Mouse (Mus musculus) stomach, embryonic 16.5 days (tissue): ENCODE measurements at regions not wholly inside any gene's neighbourhood (a gene's known extent, or its start where the extent isn't known, plus 50 kb on each side); places are given as distances from the start of the nearest gene placed in this dataset.

ENCODE experiments used
- ATAC-seq: fragments of 200-750 bp; cut with Nextera tagmentation; 2 replicates; pipeline ENCODE4 v1.8.0; 2017; ENCODE audit warnings: moderate number of reproducible peaks, moderate TSS enrichment; ENCODE audit not compliant: insufficient read depth, low FRiP score
- H3K27ac ChIP-seq: fragments of 300-500 bp; sonication (generic); 2 replicates; pipeline ENCODE4 v1.5.1; 2014; ENCODE audit warnings: low read length
- H3K27me3 ChIP-seq: fragments of 300-500 bp; sonication (generic); 2 replicates; pipeline ENCODE4 v1.6.1; 2014; ENCODE audit warnings: low read length, control low read depth, mixed read lengths; ENCODE audit not compliant: control insufficient read depth, insufficient read depth
- H3K36me3 ChIP-seq: fragments of 300-500 bp; sonication (generic); 2 replicates; pipeline ENCODE4 v1.6.1; 2014; ENCODE audit warnings: low read length; ENCODE audit not compliant: control insufficient read depth, insufficient read depth
- H3K4me1 ChIP-seq: fragments of 300-500 bp; sonication (generic); 2 replicates; pipeline ENCODE4 v1.6.1; 2014; ENCODE audit warnings: low read length, control low read depth, mixed read lengths; ENCODE audit not compliant: control insufficient read depth, insufficient read depth
- H3K4me2 ChIP-seq: fragments of 300-500 bp; sonication (generic); 2 replicates; pipeline ENCODE4 v1.6.1; 2014; ENCODE audit warnings: low read depth, low read length, mixed read lengths
- H3K4me3 ChIP-seq: fragments of 300-500 bp; sonication (generic); replicated peaks from 2 replicates; pipeline ENCODE4 v1.5.1; 2014; ENCODE audit warnings: mild to moderate bottlenecking, low read length
- H3K9ac ChIP-seq: fragments of 300-500 bp; sonication (generic); 2 replicates; pipeline ENCODE4 v1.6.1; 2014; ENCODE audit warnings: low read length
- H3K9me3 ChIP-seq: fragments of 300-500 bp; sonication (generic); replicated peaks from 2 replicates; pipeline ENCODE4 v1.6.1; 2016; ENCODE audit warnings: low read length, control low read depth; ENCODE audit not compliant: control insufficient read depth
- WGBS: fragments of 180-500 bp; shearing (Covaris S2); extraction: QIAGEN DNeasy Blood & Tissue Kit; methylation state at CpG from one replicate; pipeline ENCODE4 v1.1.7; 2014; 5-methylcytosine and 5-hydroxymethylcytosine counted together

- 87% methylated on average over 7 of the region's 7 CpGs for WGBS
These were observed 162.5 kb downstream of the Cog6 start for GRCm38 (mm10) chr3:52854560-52854959.

GRCm38 (mm10) chr3:52853126-52853525 is 163.9 kb downstream of the Cog6 start:
- H3K27me3 ChIP-seq = no peaks in the 10 kb centered on the region
- H3K4me3 ChIP-seq = no peak overlapping the region
- no peak overlapping the region for H3K27ac ChIP-seq
- 63% methylated on average over 3 of the region's 3 CpGs for WGBS
- no peaks in the 10 kb centered on the region for H3K9me3 ChIP-seq
- H3K4me1 ChIP-seq = no peaks in the 10 kb centered on the region
- no peak for ATAC-seq
- H3K9ac ChIP-seq = no peak overlapping the region
- H3K36me3 ChIP-seq = no peaks in the 10 kb centered on the region
- no peak overlapping the region for H3K4me2 ChIP-seq

More at GRCm38 (mm10) chr3:52854560-52854959, 162.5 kb downstream of the Cog6 start:
- Histone ChIP-seq H3K36me3 (no peaks in the 10 kb centered on the region), H3K9me3 (no peaks in the 10 kb centered on the region), H3K4me2 (no peak overlapping the region), H3K4me1 (no peaks in the 10 kb centered on the region), H3K9ac (no peak overlapping the region), H3K27ac (no peak overlapping the region), H3K27me3 (no peaks in the 10 kb centered on the region), H3K4me3 (no peak overlapping the region)
- ATAC-seq = no peak

GRCm38 (mm10) chr3:52845166-52845565 is 171.9 kb downstream of the Cog6 start:
- H3K9me3 ChIP-seq = no peaks in the 10 kb centered on the region
- no peaks in the 10 kb centered on the region for H3K36me3 ChIP-seq
- H3K27ac ChIP-seq = no peak overlapping the region
- no peak overlapping the region for H3K4me3 ChIP-seq
- ATAC-seq = no peak
- H3K27me3 ChIP-seq = no peaks in the 10 kb centered on the region
- no peaks in the 10 kb centered on the region for H3K4me1 ChIP-seq
- H3K9ac ChIP-seq = no peak overlapping the region
- H3K4me2 ChIP-seq = no peak overlapping the region

GRCm38 (mm10) chr3:52843998-52844397 is 173.0 kb downstream of the Cog6 start:
- Histone ChIP-seq H3K9ac (no peak overlapping the region), H3K27ac (no peak overlapping the region), H3K4me1 (no peaks in the 10 kb centered on the region), H3K9me3 (no peaks in the 10 kb centered on the region), H3K27me3 (no peaks in the 10 kb centered on the region), H3K4me3 (no peak overlapping the region), H3K36me3 (no peaks in the 10 kb centered on the region), H3K4me2 (no peak overlapping the region)
- ATAC-seq = no peak
- WGBS = 36% methylated on average over 7 of the region's 7 CpGs

GRCm38 (mm10) chr3:52842866-52843425 is 174.1 kb downstream of the Cog6 start:
- WGBS = 74% methylated on average over 10 of the region's 10 CpGs

GRCm38 (mm10) chr3:52840160-52840953 is 176.7 kb downstream of the Cog6 start:
- Histone ChIP-seq H3K27me3 (no peaks in the 10 kb centered on the region), H3K36me3 (no peaks in the 10 kb centered on the region), H3K27ac (no peak overlapping the region), H3K9me3 (no peaks in the 10 kb centered on the region), H3K4me1 (no peaks in the 10 kb centered on the region), H3K4me2 (no peak overlapping the region), H3K9ac (no peak overlapping the region), H3K4me3 (no peak overlapping the region)
- WGBS = 38% methylated on average over 12 of the region's 12 CpGs
- ATAC-seq = no peak

More at GRCm38 (mm10) chr3:52842866-52843425, 174.1 kb downstream of the Cog6 start:
- Histone ChIP-seq H3K9me3 (no peaks in the 10 kb centered on the region), H3K4me2 (no peak overlapping the region), H3K4me1 (no peaks in the 10 kb centered on the region), H3K27ac (no peak overlapping the region), H3K27me3 (no peaks in the 10 kb centered on the region), H3K9ac (no peak overlapping the region), H3K36me3 (no peaks in the 10 kb centered on the region), H3K4me3 (no peak overlapping the region)
- ATAC-seq = no peak

GRCm38 (mm10) chr3:52838020-52838419 is 179.0 kb downstream of the Cog6 start:
- no peaks in the 10 kb centered on the region for H3K27me3 ChIP-seq
- no peak overlapping the region for H3K4me2 ChIP-seq
- no peak for ATAC-seq
- H3K27ac ChIP-seq = no peak overlapping the region
- no peaks in the 10 kb centered on the region for H3K9me3 ChIP-seq
- no peak overlapping the region for H3K9ac ChIP-seq
- H3K36me3 ChIP-seq = no peaks in the 10 kb centered on the region
- WGBS = 86% methylated on average over 14 of the region's 14 CpGs
- no peak overlapping the region for H3K4me3 ChIP-seq
- H3K4me1 ChIP-seq = no peaks in the 10 kb centered on the region

- Histone ChIP-seq H3K9ac (no peak overlapping the region), H3K4me1 (no peaks in the 10 kb centered on the region), H3K36me3 (no peaks in the 10 kb centered on the region), H3K9me3 (no peaks in the 10 kb centered on the region), H3K4me3 (no peak overlapping the region), H3K27me3 (no peaks in the 10 kb centered on the region), H3K27ac (no peak overlapping the region), H3K4me2 (no peak overlapping the region)
- no peak for ATAC-seq
- WGBS = 60% methylated on average over 4 of the region's 4 CpGs
These were observed 179.5 kb downstream of the Cog6 start for GRCm38 (mm10) chr3:52837527-52837926.

GRCm38 (mm10) chr3:52836780-52837179 is 180.3 kb downstream of the Cog6 start:
- H3K36me3 ChIP-seq = no peaks in the 10 kb centered on the region
- no peak overlapping the region for H3K4me2 ChIP-seq
- no peaks in the 10 kb centered on the region for H3K27me3 ChIP-seq
- H3K27ac ChIP-seq = no peak overlapping the region
- ATAC-seq = no peak
- H3K4me1 ChIP-seq = no peaks in the 10 kb centered on the region
- no peaks in the 10 kb centered on the region for H3K9me3 ChIP-seq
- no peak overlapping the region for H3K9ac ChIP-seq
- WGBS = 32% methylated on average over 8 of the region's 8 CpGs
- H3K4me3 ChIP-seq = no peak overlapping the region
